Mouse (Mus musculus) embryonic facial prominence, embryonic 15.5 days (tissue): ENCODE measurements around the gene Dguok. TPM values are rescaled to one million over a fixed set of nuclear protein-coding genes. Genes with fewer than 3 reads are reported as not detected.

Source experiments
- ATAC-seq: fragments of 200-750 bp; cut with Nextera tagmentation; 2 replicates; pipeline ENCODE4 v1.8.0; 2017; ENCODE audit warnings: low read depth, moderate TSS enrichment; ENCODE audit not compliant: insufficient number of reproducible peaks, low FRiP score, low TSS enrichment
- H3K27ac ChIP-seq: fragments of 300-500 bp; sonication (generic); replicated peaks from 2 replicates; pipeline ENCODE4 v1.5.1; 2015; ENCODE audit warnings: mild to moderate bottlenecking, inconsistent platforms
- H3K27me3 ChIP-seq: fragments of 300-500 bp; sonication (generic); 2 replicates; pipeline ENCODE4 v1.6.1; 2015; ENCODE audit warnings: inconsistent platforms
- H3K36me3 ChIP-seq: fragments of 300-500 bp; sonication (generic); 2 replicates; pipeline ENCODE4 v1.6.1; 2015; ENCODE audit warnings: mild to moderate bottlenecking, inconsistent platforms
- H3K4me1 ChIP-seq: fragments of 300-500 bp; sonication (generic); 2 replicates; pipeline ENCODE4 v1.6.1; 2015; ENCODE audit warnings: inconsistent platforms
- H3K4me2 ChIP-seq: fragments of 300-500 bp; sonication (generic); replicated peaks from 2 replicates; pipeline ENCODE4 v1.6.1; 2015; ENCODE audit warnings: mild to moderate bottlenecking, inconsistent platforms
- H3K4me3 ChIP-seq: fragments of 300-500 bp; sonication (generic); replicated peaks from 2 replicates; pipeline ENCODE4 v1.5.1; 2015; ENCODE audit warnings: mild to moderate bottlenecking, inconsistent platforms
- H3K9ac ChIP-seq: fragments of 300-500 bp; sonication (generic); 2 replicates; pipeline ENCODE4 v1.6.1; 2015; ENCODE audit warnings: inconsistent platforms
- H3K9me3 ChIP-seq: fragments of 300-500 bp; sonication (generic); replicated peaks from 2 replicates; pipeline ENCODE4 v1.6.1; 2016; ENCODE audit warnings: inconsistent platforms
- WGBS: fragments of 180-500 bp; shearing (Covaris S2); methylation state at CpG from one replicate; pipeline ENCODE4 v1.1.7; 2015; 5-methylcytosine and 5-hydroxymethylcytosine counted together
- polyA plus RNA-seq: library from polyadenylated mRNA; unstranded; fragments of >200 nt; fragmentation: Nextera tagmentation; extraction: Ambion mirVana; gene quantifications from 2 replicates; pipeline ENCODE4 v1.2.1, GENCODE M21; 2015

Gene Dguok
- 81.0 and 90.4 TPM in 2 replicates for polyA plus RNA-seq

GRCm38 (mm10) chr6:83506258-83507167, at the start of gene Dguok:
Dguok (minus strand) TSS chr6:83506969.
- H3K27me3 ChIP-seq: no peaks in the 10 kb centered on the region
- peak within 1 kb of the TSS; percentile 74 for H3K9ac ChIP-seq
- no peaks in the 10 kb centered on the region for H3K9me3 ChIP-seq
- H3K36me3 ChIP-seq: no peaks in the 10 kb centered on the region
- H3K27ac ChIP-seq: peak within 1 kb of the TSS; percentile 98
- WGBS: under 1% methylated on average over 54 of the region's 54 CpGs
- H3K4me2 ChIP-seq: peak within 1 kb of the TSS; percentile 73
- H3K4me3 ChIP-seq: peak within 1 kb of the TSS; percentile 85
- peaks cover 11% of the 10 kb centered on the region for H3K4me1 ChIP-seq
- ATAC-seq: peak; percentile 97

- H3K9ac ChIP-seq: no peak overlapping the region
- no peaks in the 10 kb centered on the region for H3K4me1 ChIP-seq
- no peak for ATAC-seq
- no peak overlapping the region for H3K4me3 ChIP-seq
- H3K9me3 ChIP-seq: no peaks in the 10 kb centered on the region
- H3K36me3 ChIP-seq: peaks cover 72% of the 10 kb centered on the region
- WGBS: 80% methylated on average over 6 of the region's 6 CpGs
- no peak overlapping the region for H3K4me2 ChIP-seq
- no peak overlapping the region for H3K27ac ChIP-seq
- no peaks in the 10 kb centered on the region for H3K27me3 ChIP-seq
Observed at GRCm38 (mm10) chr6:83555972-83556371, 49.2 kb upstream of the Dguok start.

- H3K4me1 ChIP-seq: no peaks in the 10 kb centered on the region
- H3K27me3 ChIP-seq: no peaks in the 10 kb centered on the region
- no peaks in the 10 kb centered on the region for H3K9me3 ChIP-seq
- no peak for ATAC-seq
- no peak overlapping the region for H3K4me2 ChIP-seq
- H3K36me3 ChIP-seq: peaks cover 46% of the 10 kb centered on the region
- no peak overlapping the region for H3K4me3 ChIP-seq
- 57% methylated on average over 5 of the region's 5 CpGs for WGBS
- no peak overlapping the region for H3K9ac ChIP-seq
- H3K27ac ChIP-seq: no peak overlapping the region
Observed at GRCm38 (mm10) chr6:83548346-83548745, 41.6 kb upstream of the Dguok start.

- Histone ChIP-seq H3K4me2 (no peak overlapping the region), H3K9me3 (no peaks in the 10 kb centered on the region), H3K9ac (no peak overlapping the region), H3K27ac (no peak overlapping the region), H3K27me3 (no peaks in the 10 kb centered on the region), H3K4me1 (no peaks in the 10 kb centered on the region), H3K36me3 (peaks cover 41% of the 10 kb centered on the region), H3K4me3 (no peak overlapping the region)
- 73% methylated on average over 3 of the region's 3 CpGs for WGBS
- no peak for ATAC-seq
Observed at GRCm38 (mm10) chr6:83545778-83546177, 39.0 kb upstream of the Dguok start.

GRCm38 (mm10) chr6:83541756-83542456, 35.1 kb upstream of the Dguok start:
- Histone ChIP-seq H3K27me3 (no peaks in the 10 kb centered on the region), H3K4me1 (no peaks in the 10 kb centered on the region), H3K9me3 (no peaks in the 10 kb centered on the region), H3K36me3 (peaks cover 33% of the 10 kb centered on the region; the same call in 1 of the 2 replicates), H3K27ac (peak overlapping the region; percentile 75), H3K4me3 (no peak overlapping the region), H3K9ac (no peak overlapping the region), H3K4me2 (no peak overlapping the region)
- peak; percentile 65 for ATAC-seq
- 64% methylated on average over 11 of the region's 11 CpGs for WGBS

- ATAC-seq: no peak
- Histone ChIP-seq H3K4me1 (no peaks in the 10 kb centered on the region; the same call in 1 of the 2 replicates), H3K9ac (no peak overlapping the region), H3K36me3 (peaks cover 15% of the 10 kb centered on the region; the same call in 1 of the 2 replicates), H3K9me3 (no peaks in the 10 kb centered on the region), H3K4me2 (no peak overlapping the region), H3K4me3 (no peak overlapping the region), H3K27ac (no peak overlapping the region), H3K27me3 (no peaks in the 10 kb centered on the region)
- WGBS: 35% methylated on average over 4 of the region's 4 CpGs
Observed at GRCm38 (mm10) chr6:83540017-83540416, 33.2 kb upstream of the Dguok start.

GRCm38 (mm10) chr6:83536795-83537059, 30.0 kb upstream of the Dguok start:
- H3K27ac ChIP-seq: no peak overlapping the region
- H3K9me3 ChIP-seq: no peaks in the 10 kb centered on the region
- 36% methylated on average over 6 of the region's 6 CpGs for WGBS
- no peaks in the 10 kb centered on the region for H3K36me3 ChIP-seq
- no peaks in the 10 kb centered on the region for H3K27me3 ChIP-seq
- no peak for ATAC-seq
- H3K9ac ChIP-seq: no peak overlapping the region
- H3K4me2 ChIP-seq: no peak overlapping the region
- H3K4me1 ChIP-seq: no peaks in the 10 kb centered on the region; the same call in 1 of the 2 replicates
- H3K4me3 ChIP-seq: no peak overlapping the region

GRCm38 (mm10) chr6:83536028-83536794, 29.4 kb upstream of the Dguok start, which contains the start of gene Actg2:
Actg2 (minus strand) TSS chr6:83536265.
- Histone ChIP-seq H3K4me3 (no peak within 1 kb of the TSS), H3K9me3 (no peaks in the 10 kb centered on the region), H3K27ac (no peak within 1 kb of the TSS), H3K27me3 (no peaks in the 10 kb centered on the region), H3K9ac (no peak within 1 kb of the TSS), H3K4me1 (no peaks in the 10 kb centered on the region; the same call in 1 of the 2 replicates), H3K36me3 (no peaks in the 10 kb centered on the region), H3K4me2 (no peak within 1 kb of the TSS)
- ATAC-seq: no peak
- WGBS: 54% methylated on average over 12 of the region's 12 CpGs

GRCm38 (mm10) chr6:83532608-83533007, 25.8 kb upstream of the Dguok start:
- ATAC-seq: no peak
- Histone ChIP-seq H3K27me3 (no peaks in the 10 kb centered on the region), H3K4me3 (no peak overlapping the region), H3K9me3 (no peaks in the 10 kb centered on the region), H3K9ac (no peak overlapping the region), H3K4me1 (no peaks in the 10 kb centered on the region; the same call in 1 of the 2 replicates), H3K4me2 (no peak overlapping the region), H3K36me3 (no peaks in the 10 kb centered on the region), H3K27ac (no peak overlapping the region)
- 76% methylated on average over 2 of the region's 2 CpGs for WGBS

- no peaks in the 10 kb centered on the region for H3K4me1 ChIP-seq
- 69% methylated on average over 6 of the region's 6 CpGs for WGBS
Observed at GRCm38 (mm10) chr6:83523194-83523593, 16.4 kb upstream of the Dguok start.

GRCm38 (mm10) chr6:83521784-83522183, 15.0 kb upstream of the Dguok start:
- Histone ChIP-seq H3K9ac (no peak overlapping the region), H3K27ac (no peak overlapping the region), H3K9me3 (no peaks in the 10 kb centered on the region), H3K27me3 (no peaks in the 10 kb centered on the region), H3K4me1 (no peaks in the 10 kb centered on the region), H3K4me3 (no peak overlapping the region), H3K4me2 (no peak overlapping the region), H3K36me3 (no peaks in the 10 kb centered on the region)
- no peak for ATAC-seq
- WGBS: 73% methylated on average over 6 of the region's 6 CpGs

More at GRCm38 (mm10) chr6:83523194-83523593, 16.4 kb upstream of the Dguok start:
- no peak for ATAC-seq
- Histone ChIP-seq H3K4me2 (no peak overlapping the region), H3K4me3 (no peak overlapping the region), H3K27ac (no peak overlapping the region), H3K9ac (no peak overlapping the region), H3K27me3 (no peaks in the 10 kb centered on the region), H3K36me3 (no peaks in the 10 kb centered on the region), H3K9me3 (no peaks in the 10 kb centered on the region)
